Mouse (Mus musculus): ENCODE results near the gene Nfe2. TPM values are rescaled to one million over a fixed set of nuclear protein-coding genes. Genes with fewer than 3 reads are reported as not detected.

Gene Nfe2
- polyA plus RNA-seq, 1 experiment from 2014 or later: 1.9 TPM

GRCm38 (mm10) chr15:103237295-103237694, 20.9 kb downstream of the Nfe2 start:
- WGBS: 89% methylated on average over 7 of the region's 7 CpGs

DNA sequence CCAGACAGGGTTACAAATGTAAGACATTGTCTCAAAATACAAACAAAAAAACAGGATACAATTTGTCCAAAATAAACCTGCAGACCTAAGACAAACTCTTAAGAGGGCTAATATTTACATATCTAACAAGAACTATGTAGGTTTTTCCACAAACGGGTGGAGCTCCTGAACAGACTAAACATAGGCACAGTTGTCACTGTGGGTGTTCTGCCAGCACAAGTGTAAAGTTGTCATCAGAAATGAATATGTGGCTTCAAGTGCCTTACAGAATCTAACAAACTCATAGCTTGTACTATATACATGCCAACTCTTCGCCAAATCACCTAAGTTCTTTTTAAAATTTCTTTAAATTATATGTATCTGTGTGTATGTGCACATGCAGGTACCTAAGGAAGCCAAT, 25.1 kb downstream of the Nfe2 start:
- Histone ChIP-seq H3K9ac (no peak overlapping the region), H3K27ac (peak overlapping the region; percentile 25; the same call in 1 of the 2 replicates), H3K36me3 (peaks cover 12% of the 10 kb centered on the region), H3K9me3 (replicated peaks) (no peaks in the 10 kb centered on the region), H3K4me1 (replicated peaks) (peaks cover 26% of the 10 kb centered on the region), H3K4me2 (no peak overlapping the region), H3K27me3 (no peaks in the 10 kb centered on the region), H3K4me3 (no peak overlapping the region)
- 64% methylated on average over 2 of the region's 2 CpGs for WGBS
- no peak for ATAC-seq (replicated peaks; ENCODE audit: insufficient number of reproducible peaks, insufficient read depth, low FRiP score, low read depth)

More at GRCm38 (mm10) chr15:103237295-103237694, 20.9 kb downstream of the Nfe2 start:
- no peak for ATAC-seq (replicated peaks; ENCODE audit: insufficient number of reproducible peaks, insufficient read depth, low FRiP score, low read depth)
- no peak overlapping the region for H3K9ac ChIP-seq
- H3K36me3 ChIP-seq: peaks cover 22% of the 10 kb centered on the region
- H3K4me2 ChIP-seq: peak overlapping the region; percentile 8; the same call in 1 of the 2 replicates
- peaks cover 33% of the 10 kb centered on the region for H3K4me1 ChIP-seq (replicated peaks)
- H3K27me3 ChIP-seq: no peaks in the 10 kb centered on the region
- no peaks in the 10 kb centered on the region for H3K9me3 ChIP-seq (replicated peaks)
- no peak overlapping the region for H3K27ac ChIP-seq
- no peak overlapping the region for H3K4me3 ChIP-seq

DNA sequence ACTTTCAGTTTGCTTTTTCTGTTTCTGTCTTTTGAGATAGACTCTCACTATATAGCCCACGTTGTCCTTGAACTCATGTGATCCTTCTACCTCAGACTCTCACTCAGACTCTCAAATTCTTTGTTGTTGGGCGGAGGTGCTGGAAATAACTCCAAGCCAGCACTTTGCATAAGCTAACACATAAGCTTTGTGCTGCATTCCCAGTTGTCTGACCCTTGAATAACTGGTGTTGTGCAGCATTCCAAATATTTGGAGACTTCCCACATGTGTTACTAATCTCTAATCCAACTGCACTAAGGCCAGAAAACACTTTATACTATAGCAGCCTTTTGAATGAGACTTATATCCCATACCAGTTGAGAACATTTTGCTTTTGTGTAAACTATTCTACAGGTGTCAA, 29.3 kb downstream of the Nfe2 start:
- peak overlapping the region; percentile 73 for H3K27ac ChIP-seq
- H3K4me1 ChIP-seq (replicated peaks): peaks cover 27% of the 10 kb centered on the region
- 41% methylated on average over 2 of the region's 2 CpGs for WGBS

GRCm38 (mm10) chr15:103227572-103227971, 30.6 kb downstream of the Nfe2 start:
- Histone ChIP-seq H3K9me3 (replicated peaks) (no peaks in the 10 kb centered on the region), H3K4me3 (no peak overlapping the region), H3K27me3 (no peaks in the 10 kb centered on the region), H3K4me2 (no peak overlapping the region), H3K4me1 (replicated peaks) (peaks cover 19% of the 10 kb centered on the region), H3K9ac (no peak overlapping the region), H3K36me3 (no peaks in the 10 kb centered on the region), H3K27ac (no peak overlapping the region)
- no peak for ATAC-seq (replicated peaks; ENCODE audit: insufficient number of reproducible peaks, insufficient read depth, low FRiP score, low read depth)
- 76% methylated on average over 2 of the region's 2 CpGs for WGBS

More for the DNA sequence above, 29.3 kb downstream of the Nfe2 start:
- H3K27me3 ChIP-seq: no peaks in the 10 kb centered on the region
- no peaks in the 10 kb centered on the region for H3K9me3 ChIP-seq (replicated peaks)
- no peak overlapping the region for H3K4me3 ChIP-seq
- peak; percentile 35; the same call in 1 of the 2 replicates for ATAC-seq (replicated peaks; ENCODE audit: insufficient number of reproducible peaks, insufficient read depth, low FRiP score, low read depth)
- H3K36me3 ChIP-seq: no peaks in the 10 kb centered on the region
- no peak overlapping the region for H3K9ac ChIP-seq
- H3K4me2 ChIP-seq: 0 out of 2 replicates have a peak overlapping the region, but pooled peaks have one; percentile 1

GRCm38 (mm10) chr15:103227022-103227421, 31.2 kb downstream of the Nfe2 start:
- WGBS: 83% methylated on average over 3 of the region's 3 CpGs
- no peak overlapping the region for H3K4me2 ChIP-seq

DNA sequence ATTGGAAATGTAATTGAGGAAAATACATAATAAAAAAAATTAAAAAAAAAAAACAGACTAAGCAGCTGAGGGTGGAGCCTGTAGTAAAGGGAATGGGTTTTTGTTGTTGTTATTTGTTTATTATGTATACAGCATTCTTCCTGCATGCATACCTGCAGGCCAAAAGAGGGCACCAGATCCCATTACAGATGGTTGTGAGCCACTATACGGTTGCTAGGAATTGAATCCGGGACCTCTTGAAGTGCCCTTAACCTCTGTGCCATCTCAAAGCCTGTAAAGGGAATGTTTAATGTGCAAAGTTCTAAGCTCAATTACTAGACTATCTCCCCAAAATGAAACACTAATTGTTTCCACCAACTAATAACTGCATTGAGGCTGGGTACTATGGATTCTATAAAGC, 34.0 kb downstream of the Nfe2 start:
- 91% methylated on average over 2 of the region's 2 CpGs for WGBS

More at GRCm38 (mm10) chr15:103227022-103227421, 31.2 kb downstream of the Nfe2 start:
- no peaks in the 10 kb centered on the region for H3K9me3 ChIP-seq (replicated peaks)
- H3K4me1 ChIP-seq (replicated peaks): peaks cover 17% of the 10 kb centered on the region
- H3K36me3 ChIP-seq: no peaks in the 10 kb centered on the region
- H3K4me3 ChIP-seq: no peak overlapping the region
- H3K9ac ChIP-seq: no peak overlapping the region
- H3K27me3 ChIP-seq: no peaks in the 10 kb centered on the region
- no peak overlapping the region for H3K27ac ChIP-seq
- no peak for ATAC-seq (replicated peaks; ENCODE audit: insufficient number of reproducible peaks, insufficient read depth, low FRiP score, low read depth)

DNA sequence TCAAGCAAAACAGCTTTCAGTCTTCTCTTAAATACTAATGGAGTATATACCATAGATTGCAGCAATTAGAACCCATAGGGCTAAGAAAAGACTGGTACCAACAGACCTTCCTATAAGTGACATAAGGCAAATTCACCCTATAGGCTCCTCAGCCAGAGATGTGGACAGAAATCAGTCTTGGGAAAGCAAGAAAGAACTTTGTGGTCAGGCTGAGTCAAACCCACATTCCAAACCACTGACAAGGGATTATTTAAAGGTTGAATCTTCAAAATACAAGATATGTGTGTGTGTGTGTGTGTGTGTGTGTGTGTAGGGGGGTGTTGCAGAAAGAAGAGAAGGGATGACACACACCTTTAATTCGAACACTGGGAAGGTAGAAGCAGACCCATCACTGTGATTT, 36.8 kb downstream of the Nfe2 start:
- WGBS: 54% methylated on average over 1 of the region's 1 CpGs
- Histone ChIP-seq H3K9ac (no peak overlapping the region), H3K4me3 (no peak overlapping the region), H3K9me3 (replicated peaks) (no peaks in the 10 kb centered on the region), H3K36me3 (no peaks in the 10 kb centered on the region), H3K4me2 (0 out of 2 replicates have a peak overlapping the region, but pooled peaks have one; percentile 21), H3K27me3 (no peaks in the 10 kb centered on the region), H3K4me1 (replicated peaks) (peaks cover 22% of the 10 kb centered on the region), H3K27ac (peak overlapping the region; percentile 72)
- ATAC-seq (replicated peaks; ENCODE audit: insufficient number of reproducible peaks, insufficient read depth, low FRiP score, low read depth): no peak

More for the DNA sequence above, 34.0 kb downstream of the Nfe2 start:
- Histone ChIP-seq H3K4me1 (replicated peaks) (peaks cover 28% of the 10 kb centered on the region), H3K9me3 (replicated peaks) (no peaks in the 10 kb centered on the region), H3K4me2 (no peak overlapping the region), H3K27me3 (no peaks in the 10 kb centered on the region), H3K36me3 (no peaks in the 10 kb centered on the region), H3K9ac (no peak overlapping the region), H3K27ac (no peak overlapping the region), H3K4me3 (no peak overlapping the region)
- ATAC-seq (replicated peaks; ENCODE audit: insufficient number of reproducible peaks, insufficient read depth, low FRiP score, low read depth): no peak

DNA sequence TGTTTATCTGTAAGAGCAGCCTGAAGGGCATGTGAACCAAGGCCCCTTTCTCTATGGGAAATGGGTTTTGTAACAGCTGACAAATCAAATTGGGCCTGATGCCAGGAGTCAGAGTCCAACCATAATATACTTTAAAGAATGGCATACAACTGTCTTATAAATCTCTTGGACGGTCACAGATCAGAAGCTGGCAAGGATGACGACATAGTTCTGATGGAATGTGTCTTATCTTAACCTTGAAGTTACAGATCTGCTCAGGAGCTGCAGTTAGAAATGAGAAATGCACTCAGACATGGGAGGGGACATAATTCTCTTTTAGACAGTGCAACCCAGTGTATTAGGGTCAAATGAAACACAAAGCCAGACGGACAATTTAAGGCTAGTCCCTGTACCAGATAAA, 37.4 kb downstream of the Nfe2 start:
- peak overlapping the region; percentile 72 for H3K27ac ChIP-seq
- H3K36me3 ChIP-seq: no peaks in the 10 kb centered on the region
- H3K4me2 ChIP-seq: peak overlapping the region; percentile 21; the same call in 1 of the 2 replicates
- no peak for ATAC-seq (replicated peaks; ENCODE audit: insufficient number of reproducible peaks, insufficient read depth, low FRiP score, low read depth)
- no peak overlapping the region for H3K9ac ChIP-seq
- H3K27me3 ChIP-seq: no peaks in the 10 kb centered on the region
- no peak overlapping the region for H3K4me3 ChIP-seq
- peaks cover 27% of the 10 kb centered on the region for H3K4me1 ChIP-seq (replicated peaks)
- 8% methylated on average over 3 of the region's 3 CpGs for WGBS
- H3K9me3 ChIP-seq (replicated peaks): no peaks in the 10 kb centered on the region

DNA sequence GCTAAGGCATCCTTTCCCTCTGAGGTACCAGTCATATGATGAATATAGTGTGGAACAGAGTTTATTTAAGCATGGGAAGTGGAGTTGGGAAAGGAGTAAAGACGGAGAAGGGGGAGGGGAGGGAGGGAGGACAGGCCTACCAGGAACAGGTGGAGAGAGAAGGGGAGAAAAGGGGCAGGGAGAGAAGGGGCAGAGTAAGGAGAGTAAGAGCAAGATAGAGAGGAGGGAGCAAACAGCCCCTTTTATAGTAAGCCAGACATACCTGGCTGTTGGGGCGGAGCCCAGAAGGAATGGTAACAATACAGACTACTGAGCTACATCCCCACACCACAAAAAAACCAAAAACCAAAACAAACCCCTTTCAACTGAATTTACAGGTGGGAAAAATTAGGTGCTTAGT, 42.2 kb downstream of the Nfe2 start:
- Histone ChIP-seq H3K36me3 (peaks cover 17% of the 10 kb centered on the region), H3K27me3 (no peaks in the 10 kb centered on the region), H3K4me2 (peak overlapping the region; percentile 71), H3K27ac (peak overlapping the region; percentile 91), H3K4me3 (peak overlapping the region; percentile 54; the same call in 1 of the 2 replicates), H3K4me1 (replicated peaks) (peaks cover 31% of the 10 kb centered on the region), H3K9me3 (replicated peaks) (no peaks in the 10 kb centered on the region), H3K9ac (peak overlapping the region; percentile 28; the same call in 1 of the 2 replicates)
- 44% methylated on average over 2 of the region's 2 CpGs for WGBS
- no peak for ATAC-seq (replicated peaks; ENCODE audit: insufficient number of reproducible peaks, insufficient read depth, low FRiP score, low read depth)

DNA sequence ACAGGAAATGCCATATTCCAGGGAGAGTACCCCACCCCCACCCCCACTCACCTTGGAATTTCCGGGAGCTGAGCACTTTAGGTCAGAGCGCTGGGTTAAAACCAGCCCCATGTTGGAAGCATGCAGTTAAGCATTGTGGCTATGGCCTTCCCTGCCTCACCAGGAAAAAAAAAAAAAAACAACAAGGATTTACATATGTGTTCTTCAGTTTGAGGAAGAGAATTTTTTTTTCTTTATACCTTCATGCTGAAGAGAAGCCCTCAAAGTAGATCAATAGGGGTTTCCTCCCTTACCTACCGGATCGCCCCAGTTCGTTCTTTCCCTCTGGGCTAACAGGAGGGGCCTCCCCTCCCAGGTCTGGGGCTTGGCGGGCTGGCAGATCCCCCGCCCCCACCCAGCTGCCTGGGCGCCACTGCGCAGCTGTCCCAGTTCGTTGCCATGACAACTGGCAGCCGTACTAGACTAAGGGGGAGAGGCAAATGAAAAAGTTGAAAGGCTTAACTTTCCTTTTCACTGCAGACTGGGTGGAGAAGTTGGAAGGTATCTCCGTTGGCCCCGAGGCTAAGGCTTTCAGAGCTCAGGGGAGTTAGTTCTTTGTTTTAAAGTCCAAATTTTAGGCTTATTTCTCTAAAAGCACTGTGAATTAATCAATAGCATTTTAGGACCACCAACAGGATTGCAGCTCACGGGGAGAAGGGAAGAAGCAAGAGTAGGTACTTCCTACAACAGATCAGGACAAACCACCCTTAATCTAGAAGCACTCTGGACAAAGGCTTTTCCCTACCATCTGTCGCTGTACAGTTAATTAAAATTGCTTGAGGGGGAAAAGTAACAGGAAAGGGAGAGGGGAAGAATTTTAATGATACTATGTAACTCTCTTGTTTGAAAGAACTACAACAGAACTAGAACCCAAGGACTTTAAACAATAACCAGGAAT, 43.0 kb downstream of the Nfe2 start:
- Histone ChIP-seq H3K27me3 (no peaks in the 10 kb centered on the region), H3K4me2 (peak overlapping the region; percentile 71), H3K4me3 (peak overlapping the region; percentile 54), H3K9ac (peak overlapping the region; percentile 55), H3K27ac (peak overlapping the region; percentile 91), H3K36me3 (peaks cover 25% of the 10 kb centered on the region), H3K9me3 (replicated peaks) (no peaks in the 10 kb centered on the region), H3K4me1 (replicated peaks) (peaks cover 23% of the 10 kb centered on the region)
- peak; percentile 91 for ATAC-seq (replicated peaks; ENCODE audit: insufficient number of reproducible peaks, insufficient read depth, low FRiP score, low read depth)
- WGBS: 2% methylated on average over 15 of the region's 15 CpGs

GRCm38 (mm10) chr15:103214149-103214548, 44.1 kb downstream of the Nfe2 start:
- peak overlapping the region; percentile 30 for H3K4me3 ChIP-seq
- peaks cover 34% of the 10 kb centered on the region for H3K36me3 ChIP-seq
- H3K4me2 ChIP-seq: peak overlapping the region; percentile 52
- no peaks in the 10 kb centered on the region for H3K9me3 ChIP-seq (replicated peaks)
- peak overlapping the region; percentile 78 for H3K27ac ChIP-seq
- peaks cover 23% of the 10 kb centered on the region for H3K4me1 ChIP-seq (replicated peaks)
- WGBS: 32% methylated on average over 2 of the region's 2 CpGs
- no peaks in the 10 kb centered on the region for H3K27me3 ChIP-seq
- ATAC-seq (replicated peaks; ENCODE audit: insufficient number of reproducible peaks, insufficient read depth, low FRiP score, low read depth): no peak
- H3K9ac ChIP-seq: 0 out of 2 replicates have a peak overlapping the region, but pooled peaks have one; percentile 34

Measured in heart, embryonic 15.5 days (tissue).